Mouse (Mus musculus): ENCODE data around the gene Iqcf4. TPM values are rescaled to one million over a fixed set of nuclear protein-coding genes. Genes with fewer than 3 reads are reported as not detected.

Gene Iqcf4
- polyA plus RNA-seq, 1 experiment from 2014 or later: not detected

- Histone ChIP-seq H3K27ac (replicated peaks in 1 of 2; ENCODE audit: control insufficient read depth in 1 of 2, insufficient read depth in 1 of 2, low read depth in 2 of 2, low read length in 2 of 2) (no peak overlapping the region), H3K4me3 (ENCODE audit: control insufficient read depth in 1 of 2, insufficient read depth in 1 of 2, low read depth in 1 of 2, low read length in 2 of 2) (no peak overlapping the region), H3K36me3 (ENCODE audit: control insufficient read depth, insufficient read depth, low read length) (no peaks in the 10 kb centered on the region), H3K9ac (ENCODE audit: low read length) (no peak overlapping the region), H3K9me3 (ENCODE audit: control insufficient read depth, low read length) (no peaks in the 10 kb centered on the region), H3K4me2 (ENCODE audit: low read length) (no peak overlapping the region), H3K27me3 (ENCODE audit: control insufficient read depth, insufficient read depth, low read length) (peaks cover 5% of the 10 kb centered on the region; the same call in 1 of the 2 replicates), H3K4me1 (ENCODE audit: control insufficient read depth in 2 of 2, insufficient read depth in 2 of 2, low read length in 2 of 2) (no peaks in the 10 kb centered on the region)
- no peak for ATAC-seq (ENCODE audit: insufficient number of reproducible peaks, insufficient read depth, low FRiP score, low read depth)
- 72% methylated on average over 2 of the region's 2 CpGs for WGBS
These were observed 51.4 kb downstream of the Iqcf4 start for GRCm38 (mm10) chr9:106519433-106519832.

Other genes with a start within 250 kb of the Iqcf4 start
- 16.4 and 19.8 TPM in 2 replicates for gene Dusp7, start 202.4 kb downstream of the Iqcf4 start, polyA plus RNA-seq (2014; fragmentation: Nextera tagmentation; extraction: Ambion mirVana)
- 691 and 781 TPM in 2 replicates for gene Rpl29, start 141.5 kb downstream of the Iqcf4 start, polyA plus RNA-seq (2014; fragmentation: Nextera tagmentation; extraction: Ambion mirVana)
- gene Acy1, start 132.7 kb downstream of the Iqcf4 start, polyA plus RNA-seq (2014; fragmentation: Nextera tagmentation; extraction: Ambion mirVana): 22.8 and 24.8 TPM in 2 replicates
- gene Abhd14b, start 123.5 kb downstream of the Iqcf4 start, polyA plus RNA-seq (2014; fragmentation: Nextera tagmentation; extraction: Ambion mirVana): 6.6 and 7.1 TPM in 2 replicates
- gene Abhd14a, start 123.3 kb downstream of the Iqcf4 start, polyA plus RNA-seq (2014; fragmentation: Nextera tagmentation; extraction: Ambion mirVana): 55.9 and 57.5 TPM in 2 replicates
- gene Pcbp4, start 117.7 kb downstream of the Iqcf4 start, polyA plus RNA-seq (2014; fragmentation: Nextera tagmentation; extraction: Ambion mirVana): 59.0 and 66.4 TPM in 2 replicates
- 0.30 and 0.46 TPM in 2 replicates for gene Gpr62, start 105.1 kb downstream of the Iqcf4 start, polyA plus RNA-seq (2014; fragmentation: Nextera tagmentation; extraction: Ambion mirVana)
- gene Rrp9, start 95.0 kb downstream of the Iqcf4 start, polyA plus RNA-seq (2014; fragmentation: Nextera tagmentation; extraction: Ambion mirVana): 21.8 TPM in 2 replicates
- gene Parp3, start 94.0 kb downstream of the Iqcf4 start, polyA plus RNA-seq (2014; fragmentation: Nextera tagmentation; extraction: Ambion mirVana): 1.2 and 1.3 TPM in 2 replicates
- gene Iqcf1, start 71.0 kb downstream of the Iqcf4 start, polyA plus RNA-seq (2014; fragmentation: Nextera tagmentation; extraction: Ambion mirVana): not detected in 2 replicates
- gene Iqcf5, start 56.4 kb downstream of the Iqcf4 start, polyA plus RNA-seq (2014; fragmentation: Nextera tagmentation; extraction: Ambion mirVana): not detected in 2 replicates
- gene Iqcf3, start 9.4 kb downstream of the Iqcf4 start, polyA plus RNA-seq (2014; fragmentation: Nextera tagmentation; extraction: Ambion mirVana): not detected in 2 replicates
- not detected in 2 replicates for gene Iqcf6, start 55.6 kb upstream of the Iqcf4 start, polyA plus RNA-seq (2014; fragmentation: Nextera tagmentation; extraction: Ambion mirVana)
- not detected in 2 replicates for gene Grm2, start 85.1 kb upstream of the Iqcf4 start, polyA plus RNA-seq (2014; fragmentation: Nextera tagmentation; extraction: Ambion mirVana)
- gene Tex264, start 114.9 kb upstream of the Iqcf4 start, polyA plus RNA-seq (2014; fragmentation: Nextera tagmentation; extraction: Ambion mirVana): 36.4 and 40.3 TPM in 2 replicates
- 2.9 and 3.3 TPM in 2 replicates for gene Rad54l2, start 218.2 kb upstream of the Iqcf4 start, polyA plus RNA-seq (2014; fragmentation: Nextera tagmentation; extraction: Ambion mirVana)

Measured in heart, embryonic 14.5 days (tissue).